In genomic region chr12:103306720-103307119, GRCm38 (mm10) we compare ENCODE assay signal across 9 mouse cellular contexts. TPM values are rescaled to one million over a fixed set of nuclear protein-coding genes. Genes with fewer than 3 reads are reported as not detected.
DNase-seq lines count a peak whose midpoint lies in the region; ATAC-seq and TF ChIP-seq lines count a peak whose summit lies in the region.
"Had no signal": no experiment of that assay in that cellular context is flagged by ENCODE, and none has a peak within 500 bp of the region (broad histone marks: within the 10 kb centered on the region; RNA-seq: fewer than 3 reads in every experiment).

No protein-coding gene starts in this region.

- no peak overlapping the region for H3K9ac ChIP-seq in heart, postnatal 0 days (replicated peaks; ENCODE audit: low read depth, low read length)

- TF ChIP-seq EP300 in heart, postnatal 0 days (IDR thresholded peaks at IDR 0.05; ENCODE audit: low read depth) = no peak

- no peaks in the 10 kb centered on the region for H3K4me1 ChIP-seq in heart, postnatal 0 days (ENCODE audit: control insufficient read depth, insufficient read depth)
- no peaks in the 10 kb centered on the region for H3K4me1 ChIP-seq in bone marrow macrophage, adult 2 months (ENCODE audit: control insufficient read depth, insufficient read depth, low read length)

- TF ChIP-seq POLR2A in bone marrow macrophage, adult 2 months (IDR thresholded peaks at IDR 0.05; ENCODE audit: borderline replicate concordance, low read depth, low read length) = no peak

- 25% methylated on average over 3 of the region's 3 CpGs for WGBS in heart, postnatal 0 days

- no peaks in the 10 kb centered on the region for H3K9me3 ChIP-seq in heart, postnatal 0 days (replicated peaks; ENCODE audit: control insufficient read depth, low read length)

- no peaks in the 10 kb centered on the region for H3K36me3 ChIP-seq in heart, postnatal 0 days (replicated peaks; ENCODE audit: control insufficient read depth, insufficient read depth, low read length)

- DNase-seq in heart, postnatal 0 days (ENCODE audit: low spot score) = no peak
- DNase-seq in heart, adult 9 months (ENCODE audit: low spot score in 2 of 2) = no peak
- peak; percentile 50 for DNase-seq in ovary, postnatal 36 days (ENCODE audit: low spot score)
- DNase-seq in ovary, adult 18-20 months (ENCODE audit: low spot score) = no peak
- peak; percentile 56 to 66 for DNase-seq in kidney, postnatal 25 days
- peak; percentile 69 for DNase-seq in retina, postnatal 1 day
- no peak for DNase-seq in T-cell, adult 2 months (ENCODE audit: low spot score)

- no peak overlapping the region for H3K4me3 ChIP-seq in heart, postnatal 0 days (ENCODE audit: low read depth, low read length)
- H3K4me3 ChIP-seq in bone marrow macrophage, adult 2 months (ENCODE audit: insufficient read depth, low read length) = no peak overlapping the region

- H3K27me3 ChIP-seq in heart, postnatal 0 days (ENCODE audit: control insufficient read depth, insufficient read depth, low read length) = no peaks in the 10 kb centered on the region

- ATAC-seq in heart, postnatal 0 days (ENCODE audit: insufficient read depth, low read depth) = no peak

- no peak overlapping the region for H3K27ac ChIP-seq in heart, postnatal 0 days (ENCODE audit: low read depth)
- H3K27ac ChIP-seq in bone marrow macrophage, adult 2 months (ENCODE audit: insufficient read depth, low read depth, low read length) = no peak overlapping the region

- TF ChIP-seq CTCF in heart, postnatal 0 days (IDR thresholded peaks at IDR 0.05; ENCODE audit: low read depth) = peak; percentile 55
- TF ChIP-seq CTCF in bone marrow macrophage, adult 2 months (IDR thresholded peaks at IDR 0.05; ENCODE audit: low read depth, low read length) = peak; percentile 65

- H3K4me2 ChIP-seq in heart, postnatal 0 days (ENCODE audit: low read depth, low read length) = no peak overlapping the region

RNA-seq across cellular contexts. Expression of gene Fam181a, which starts 4.1 kb away (rescaled TPM):
- not detected in 2 replicates for total RNA-seq in heart, postnatal 0 days (2014; rRNA removed; ENCODE audit: low replicate concordance)
- not detected in 2 replicates for polyA plus RNA-seq in heart, postnatal 0 days (2015; fragmentation: Nextera tagmentation; extraction: Ambion mirVana)
- not detected in 2 replicates for polyA plus RNA-seq in bone marrow macrophage, adult 2 months (2012; ENCODE audit: insufficient read depth, insufficient read length, missing spikeins)
- total RNA-seq: heart, postnatal 36 days had no signal

RNA-seq across cellular contexts. Expression of gene Asb2, which starts 49.1 kb away (rescaled TPM):
- 572 and 632 TPM in 2 replicates for total RNA-seq in heart, postnatal 0 days (2014; rRNA removed; ENCODE audit: low replicate concordance)
- polyA plus RNA-seq in heart, postnatal 0 days (2015; fragmentation: Nextera tagmentation; extraction: Ambion mirVana) = 289 and 380 TPM in 2 replicates
- 2.1 TPM in 2 replicates for polyA plus RNA-seq in bone marrow macrophage, adult 2 months (2012; ENCODE audit: insufficient read depth, insufficient read length, missing spikeins)

Comparison
In these comparisons a context has a peak if more than half of its experiments do, and no peak if none do; other contexts are left out.
1. DNase-seq: peak in ovary, postnatal 36 days (single experiment), kidney, postnatal 25 days (2 of 2) and retina, postnatal 1 day (single experiment); none in heart, postnatal 0 days (single experiment), heart, adult 9 months (0 of 2), ovary, adult 18-20 months (single experiment) and T-cell, adult 2 months (single experiment).
2. RNA of gene Asb2, which starts 49.1 kb away (polyA plus RNA-seq): 289 to 380 TPM in heart, postnatal 0 days; 2.1 TPM in bone marrow macrophage, adult 2 months; every median in the first group is over 10 times any median in the second.